12 mouse cellular contexts compared by ENCODE assay signal in genomic region chr7:27180837-27181695, GRCm38 (mm10). TPM values are rescaled to one million over a fixed set of nuclear protein-coding genes. Genes with fewer than 3 reads are reported as not detected.
DNase-seq lines count a peak whose midpoint lies in the region; ATAC-seq lines count a peak whose summit lies in the region.
"Had no signal": no experiment of that assay in that cellular context is flagged by ENCODE, and none has a peak within 500 bp of the region (broad histone marks: within the 10 kb centered on the region; RNA-seq: fewer than 3 reads in every experiment).

Gm21983 (minus strand) TSS chr7:27181086.
Mia (minus strand) TSS chr7:27181157.

- peak within 1 kb of the TSS; percentile 57 for H3K4me2 ChIP-seq in limb, embryonic 12.5 days
- H3K4me2 ChIP-seq in lung, embryonic 15.5 days, result peak within 1 kb of the TSS; percentile 58
- no peak within 1 kb of the TSS for H3K4me2 ChIP-seq in stomach, embryonic 16.5 days (ENCODE audit: low read depth, low read length)

- H3K4me3 ChIP-seq in limb, embryonic 12.5 days (replicated peaks), result peak within 1 kb of the TSS; percentile 65
- H3K4me3 ChIP-seq in limb, embryonic 10.5 days, result no peak within 1 kb of the TSS
- H3K4me3 ChIP-seq in lung, embryonic 15.5 days, result peak within 1 kb of the TSS; percentile 82
- H3K4me3 ChIP-seq in stomach, embryonic 16.5 days (replicated peaks; ENCODE audit: low read length), result no peak within 1 kb of the TSS

- ATAC-seq in limb, embryonic 12.5 days (ENCODE audit: insufficient number of reproducible peaks, insufficient read depth, low FRiP score, low TSS enrichment, low read depth), result no peak
- ATAC-seq in lung, embryonic 15.5 days (ENCODE audit: borderline replicate concordance, extremely low read depth, low FRiP score, low TSS enrichment), result 0 out of 2 replicates have a peak, but pooled peaks have one; percentile 5
- ATAC-seq in stomach, embryonic 16.5 days (ENCODE audit: insufficient read depth, low FRiP score), result no peak

- H3K36me3 ChIP-seq in limb, embryonic 12.5 days, result peaks cover 32% of the 10 kb centered on the region
- peaks cover 33% of the 10 kb centered on the region for H3K36me3 ChIP-seq in limb, embryonic 10.5 days
- H3K36me3 ChIP-seq in lung, embryonic 15.5 days, result peaks cover 26% of the 10 kb centered on the region
- H3K36me3 ChIP-seq in stomach, embryonic 16.5 days (ENCODE audit: control insufficient read depth, insufficient read depth, low read length), result peaks cover 18% of the 10 kb centered on the region

- intact Hi-C loops in left cerebral cortex, postnatal 25 days (cut with DNase I), result no loop called here

- peak within 1 kb of the TSS; percentile 86 for H3K27ac ChIP-seq in limb, embryonic 12.5 days
- H3K27ac ChIP-seq in limb, embryonic 10.5 days, result no peak within 1 kb of the TSS
- peak within 1 kb of the TSS; percentile 98 for H3K27ac ChIP-seq in lung, embryonic 15.5 days
- peak within 1 kb of the TSS; percentile 97 for H3K27ac ChIP-seq in stomach, embryonic 16.5 days (ENCODE audit: low read length)

- 64% methylated on average over 14 of the region's 14 CpGs for WGBS in limb, embryonic 12.5 days
- 73% methylated on average over 14 of the region's 14 CpGs for WGBS in limb, embryonic 10.5 days
- 47% methylated on average over 14 of the region's 14 CpGs for WGBS in lung, embryonic 15.5 days
- 64% methylated on average over 14 of the region's 14 CpGs for WGBS in stomach, embryonic 16.5 days

- H3K9ac ChIP-seq in limb, embryonic 12.5 days (replicated peaks), result peak within 1 kb of the TSS; percentile 23; the same call in 1 of the 2 replicates
- H3K9ac ChIP-seq in lung, embryonic 15.5 days, result peak within 1 kb of the TSS; percentile 35
- no peak within 1 kb of the TSS for H3K9ac ChIP-seq in stomach, embryonic 16.5 days (ENCODE audit: low read length)

- no peaks in the 10 kb centered on the region for H3K27me3 ChIP-seq in limb, embryonic 12.5 days
- no peaks in the 10 kb centered on the region for H3K27me3 ChIP-seq in limb, embryonic 10.5 days (ENCODE audit: low read depth, poor library complexity, severe bottlenecking)
- H3K27me3 ChIP-seq in lung, embryonic 15.5 days, result no peaks in the 10 kb centered on the region
- no peaks in the 10 kb centered on the region for H3K27me3 ChIP-seq in stomach, embryonic 16.5 days (ENCODE audit: control insufficient read depth, insufficient read depth, low read length)

- DNase-seq in cerebellum, postnatal 14 days, result peak; percentile 75 to 79
- no peak for DNase-seq in cerebellum, postnatal 4 days (ENCODE audit: low spot score in 2 of 2)
- no peak for DNase-seq in limb, embryonic 10.5 days (ENCODE audit: low spot score)
- no peak for DNase-seq in left cerebral cortex, postnatal 25 days (ENCODE audit: low spot score in 2 of 2)
- DNase-seq in testis, postnatal 10 days (ENCODE audit: low spot score), result no peak
- DNase-seq: thymus, postnatal 36 days had no signal

- H3K9me3 ChIP-seq in limb, embryonic 12.5 days, result peaks cover 9% of the 10 kb centered on the region; the same call in 1 of the 2 replicates
- no peaks in the 10 kb centered on the region for H3K9me3 ChIP-seq in limb, embryonic 10.5 days (replicated peaks)
- H3K9me3 ChIP-seq in lung, embryonic 15.5 days, result no peaks in the 10 kb centered on the region
- H3K9me3 ChIP-seq in stomach, embryonic 16.5 days (replicated peaks; ENCODE audit: control insufficient read depth, low read length), result no peaks in the 10 kb centered on the region

- peaks cover 3% of the 10 kb centered on the region; the same call in 1 of the 2 replicates for H3K4me1 ChIP-seq in limb, embryonic 12.5 days (replicated peaks)
- H3K4me1 ChIP-seq in limb, embryonic 10.5 days, result peaks cover 11% of the 10 kb centered on the region; the same call in 1 of the 2 replicates
- peaks cover 25% of the 10 kb centered on the region for H3K4me1 ChIP-seq in lung, embryonic 15.5 days
- peaks cover 11% of the 10 kb centered on the region for H3K4me1 ChIP-seq in stomach, embryonic 16.5 days (ENCODE audit: control insufficient read depth, insufficient read depth, low read length)

RNA-seq across cellular contexts. Expression of gene Gm21983, which starts in this region (rescaled TPM):
- polyA plus RNA-seq in limb, embryonic 12.5 days (2016; fragmentation: Nextera tagmentation; extraction: Ambion mirVana), result 0.61 and 1.5 TPM in 2 replicates
- polyA plus RNA-seq in limb, embryonic 10.5 days (2016; fragmentation: Nextera tagmentation; extraction: Ambion mirVana), result 0.81 TPM in 1 of 2 replicates, not detected in the other
- polyA plus RNA-seq in lung, embryonic 15.5 days (2015; fragmentation: Nextera tagmentation; extraction: Ambion mirVana), result 2.4 and 3.5 TPM in 2 replicates
- not detected in 2 replicates for polyA plus RNA-seq in stomach, embryonic 16.5 days (2015; fragmentation: Nextera tagmentation; extraction: Ambion mirVana)
- not detected for total RNA-seq in left cerebral cortex, postnatal 25 days (2021)
- total RNA-seq: common myeloid progenitor, adult 5-6 weeks; gastrocnemius, postnatal 10 days had no signal
- polyA plus RNA-seq: macrophage had no signal

RNA-seq across cellular contexts. Expression of gene Mia, which starts in this region (rescaled TPM):
- 23.8 and 42.8 TPM in 2 replicates for polyA plus RNA-seq in limb, embryonic 12.5 days (2016; fragmentation: Nextera tagmentation; extraction: Ambion mirVana)
- polyA plus RNA-seq in limb, embryonic 10.5 days (2016; fragmentation: Nextera tagmentation; extraction: Ambion mirVana), result 1.1 and 5.0 TPM in 2 replicates
- polyA plus RNA-seq in lung, embryonic 15.5 days (2015; fragmentation: Nextera tagmentation; extraction: Ambion mirVana), result 150 and 170 TPM in 2 replicates
- polyA plus RNA-seq in stomach, embryonic 16.5 days (2015; fragmentation: Nextera tagmentation; extraction: Ambion mirVana), result 8.0 and 9.3 TPM in 2 replicates
- 1 to 10 TPM in 1 of 2 experiments, under 1 TPM in 1; 0.62 to 1.7 TPM for total RNA-seq in left cerebral cortex, postnatal 25 days (2021)
- total RNA-seq: gastrocnemius, postnatal 10 days had no signal
- polyA plus RNA-seq: macrophage had no signal

Comparison
In these comparisons a context has a peak if more than half of its experiments do, and no peak if none do; other contexts are left out.
1. DNase-seq: peak in cerebellum, postnatal 14 days (2 of 2); none in cerebellum, postnatal 4 days (0 of 2), limb, embryonic 10.5 days (single experiment), left cerebral cortex, postnatal 25 days (0 of 2) and testis, postnatal 10 days (single experiment).
2. H3K4me3 ChIP-seq: peak in limb, embryonic 12.5 days (single experiment) and lung, embryonic 15.5 days (single experiment); none in limb, embryonic 10.5 days (single experiment) and stomach, embryonic 16.5 days (single experiment).